Mouse (Mus musculus) midbrain, embryonic 11.5 days (tissue): ENCODE measurements around the gene Scaf4. TPM values are rescaled to one million over a fixed set of nuclear protein-coding genes. Genes with fewer than 3 reads are reported as not detected.
A peak's percentile ranks its signal among the peaks of the same experiment; 100 is the strongest.

Source experiments
- ATAC-seq: fragments of 200-750 bp; cut with Nextera tagmentation; 2 replicates; pipeline ENCODE4 v1.8.0; 2017; ENCODE audit warnings: moderate TSS enrichment, moderate library complexity; ENCODE audit not compliant: low FRiP score
- DNase-seq: peaks from one replicate; pipeline ENCODE4 v3.0.0; 2015; ENCODE audit warnings: low spot score; ENCODE audit errors: missing footprints
- H3K27ac ChIP-seq: fragments of 300-500 bp; sonication (generic); 2 replicates; pipeline ENCODE4 v1.5.1; 2014; ENCODE audit warnings: low read depth, low read length
- H3K27me3 ChIP-seq: fragments of 300-500 bp; sonication (generic); 2 replicates; pipeline ENCODE4 v1.6.1; 2014; ENCODE audit warnings: mild to moderate bottlenecking, low read length, moderate library complexity, mixed read lengths; ENCODE audit not compliant: control insufficient read depth, insufficient read depth
- H3K36me3 ChIP-seq: fragments of 300-500 bp; sonication (generic); 2 replicates; pipeline ENCODE4 v1.6.1; 2014; ENCODE audit warnings: mild to moderate bottlenecking, low read length, moderate library complexity, mixed read lengths; ENCODE audit not compliant: control insufficient read depth, insufficient read depth
- H3K4me1 ChIP-seq: fragments of 300-500 bp; sonication (generic); 2 replicates; pipeline ENCODE4 v1.6.1; 2014; ENCODE audit warnings: low read length; ENCODE audit not compliant: control insufficient read depth, insufficient read depth
- H3K4me2 ChIP-seq: fragments of 300-500 bp; sonication (generic); 2 replicates; pipeline ENCODE4 v1.6.1; 2014; ENCODE audit warnings: mild to moderate bottlenecking, moderate library complexity
- H3K4me3 ChIP-seq: fragments of 300-500 bp; sonication (generic); 2 replicates; pipeline ENCODE4 v1.5.1; 2014; ENCODE audit warnings: low read depth, low read length
- H3K9ac ChIP-seq: fragments of 300-500 bp; sonication (generic); 2 replicates; pipeline ENCODE4 v1.6.1; 2014; ENCODE audit warnings: low read length
- H3K9me3 ChIP-seq: fragments of 300-500 bp; sonication (generic); 2 replicates; pipeline ENCODE4 v1.6.1; 2016; ENCODE audit warnings: low read length; ENCODE audit not compliant: control insufficient read depth
- WGBS: fragments of 180-500 bp; shearing (Covaris S2); extraction: QIAGEN DNeasy Blood & Tissue Kit; methylation state at CpG from one replicate; pipeline ENCODE4 v1.1.7; 2014; 5-methylcytosine and 5-hydroxymethylcytosine counted together
- polyA plus RNA-seq: library from polyadenylated mRNA; unstranded; fragments of >200 nt; fragmentation: Nextera tagmentation; extraction: Ambion mirVana; gene quantifications from 2 replicates; pipeline ENCODE4 v1.2.1, GENCODE M21; 2014

The Scaf4 gene
- polyA plus RNA-seq, 1 experiment from 2014 or later, result 31.6 TPM

GRCm38 (mm10) chr16:90203226-90203962 lies 80.9 kb downstream of the Scaf4 start:
- WGBS, result 87% methylated on average over 6 of the region's 6 CpGs

GRCm38 (mm10) chr16:90202140-90202539 lies 82.2 kb downstream of the Scaf4 start:
- Histone ChIP-seq H3K36me3 (no peaks in the 10 kb centered on the region), H3K9me3 (no peaks in the 10 kb centered on the region), H3K4me2 (no peak overlapping the region), H3K4me1 (peaks cover 2% of the 10 kb centered on the region; the same call in 1 of the 2 replicates), H3K4me3 (no peak overlapping the region), H3K9ac (no peak overlapping the region), H3K27ac (no peak overlapping the region), H3K27me3 (no peaks in the 10 kb centered on the region)
- ATAC-seq (no peak), DNase-seq (peak; percentile 62)
- 82% methylated on average over 19 of the region's 19 CpGs for WGBS

More at GRCm38 (mm10) chr16:90203226-90203962, 80.9 kb downstream of the Scaf4 start:
- H3K4me1 ChIP-seq, result no peaks in the 10 kb centered on the region
- no peak for ATAC-seq
- no peak for DNase-seq
- no peak overlapping the region for H3K4me2 ChIP-seq
- no peaks in the 10 kb centered on the region for H3K27me3 ChIP-seq
- H3K36me3 ChIP-seq, result no peaks in the 10 kb centered on the region
- H3K4me3 ChIP-seq, result no peak overlapping the region
- no peak overlapping the region for H3K9ac ChIP-seq
- no peaks in the 10 kb centered on the region for H3K9me3 ChIP-seq
- no peak overlapping the region for H3K27ac ChIP-seq

- 93% methylated on average over 10 of the region's 10 CpGs for WGBS
- H3K4me2 ChIP-seq, result no peak overlapping the region
- no peaks in the 10 kb centered on the region for H3K27me3 ChIP-seq
- H3K4me1 ChIP-seq, result peaks cover 2% of the 10 kb centered on the region; the same call in 1 of the 2 replicates
- H3K9me3 ChIP-seq, result no peaks in the 10 kb centered on the region
- no peak overlapping the region for H3K9ac ChIP-seq
- ATAC-seq (no peak), DNase-seq (peak; percentile 41)
- H3K27ac ChIP-seq, result no peak overlapping the region
- no peak overlapping the region for H3K4me3 ChIP-seq
- H3K36me3 ChIP-seq, result no peaks in the 10 kb centered on the region
Observed at GRCm38 (mm10) chr16:90199174-90199573, 85.1 kb downstream of the Scaf4 start.

GRCm38 (mm10) chr16:90198626-90199025 lies 85.7 kb downstream of the Scaf4 start:
- Histone ChIP-seq H3K9me3 (no peaks in the 10 kb centered on the region), H3K4me1 (peaks cover 2% of the 10 kb centered on the region; the same call in 1 of the 2 replicates), H3K36me3 (no peaks in the 10 kb centered on the region), H3K4me2 (no peak overlapping the region), H3K27me3 (no peaks in the 10 kb centered on the region), H3K27ac (no peak overlapping the region), H3K9ac (no peak overlapping the region), H3K4me3 (no peak overlapping the region)
- 91% methylated on average over 6 of the region's 6 CpGs for WGBS
- ATAC-seq, result no peak
- peak; percentile 35 for DNase-seq

GRCm38 (mm10) chr16:90197337-90197973 lies 86.8 kb downstream of the Scaf4 start:
- ATAC-seq (peak; percentile 94), DNase-seq (peak; percentile 97)
- no peaks in the 10 kb centered on the region for H3K27me3 ChIP-seq
- peak overlapping the region; percentile 35 for H3K4me3 ChIP-seq
- H3K9me3 ChIP-seq, result no peaks in the 10 kb centered on the region
- H3K4me1 ChIP-seq, result peaks cover 2% of the 10 kb centered on the region; the same call in 1 of the 2 replicates
- H3K36me3 ChIP-seq, result no peaks in the 10 kb centered on the region
- H3K27ac ChIP-seq, result no peak overlapping the region
- H3K4me2 ChIP-seq, result peak overlapping the region; percentile 58
- WGBS, result 4% methylated on average over 22 of the region's 22 CpGs
- H3K9ac ChIP-seq, result peak overlapping the region; percentile 57

- H3K9me3 ChIP-seq, result no peaks in the 10 kb centered on the region
- H3K4me3 ChIP-seq, result no peak overlapping the region
- ATAC-seq, result no peak
- no peaks in the 10 kb centered on the region for H3K27me3 ChIP-seq
- H3K4me2 ChIP-seq, result no peak overlapping the region; the same call in 1 of the 2 replicates
- no peak overlapping the region for H3K27ac ChIP-seq
- WGBS, result 93% methylated on average over 7 of the region's 7 CpGs
- H3K9ac ChIP-seq, result no peak overlapping the region
- no peaks in the 10 kb centered on the region for H3K36me3 ChIP-seq
- H3K4me1 ChIP-seq, result peaks cover 2% of the 10 kb centered on the region; the same call in 1 of the 2 replicates
- DNase-seq, result peak; percentile 72
Observed at GRCm38 (mm10) chr16:90196688-90197240, 87.5 kb downstream of the Scaf4 start.

GRCm38 (mm10) chr16:90193719-90194118 lies 90.6 kb downstream of the Scaf4 start:
- DNase-seq (peak; percentile 12), ATAC-seq (no peak)
- H3K9ac ChIP-seq, result no peak overlapping the region
- no peaks in the 10 kb centered on the region for H3K36me3 ChIP-seq
- H3K27ac ChIP-seq, result no peak overlapping the region
- peaks cover 2% of the 10 kb centered on the region; the same call in 1 of the 2 replicates for H3K4me1 ChIP-seq
- no peaks in the 10 kb centered on the region for H3K9me3 ChIP-seq
- no peaks in the 10 kb centered on the region for H3K27me3 ChIP-seq
- no peak overlapping the region for H3K4me2 ChIP-seq
- H3K4me3 ChIP-seq, result no peak overlapping the region

GRCm38 (mm10) chr16:90191289-90191688 lies 93.0 kb downstream of the Scaf4 start:
- DNase-seq, result peak; percentile 65
- Histone ChIP-seq H3K4me1 (no peaks in the 10 kb centered on the region), H3K36me3 (no peaks in the 10 kb centered on the region), H3K9me3 (no peaks in the 10 kb centered on the region), H3K27ac (no peak overlapping the region), H3K27me3 (0 out of 2 replicates have a peak, but pooled peaks cover 2% of the 10 kb centered on the region), H3K4me3 (no peak overlapping the region), H3K4me2 (no peak overlapping the region), H3K9ac (no peak overlapping the region)
- no peak for ATAC-seq
- WGBS, result 79% methylated on average over 6 of the region's 6 CpGs

- Histone ChIP-seq H3K27ac (no peak overlapping the region), H3K36me3 (no peaks in the 10 kb centered on the region), H3K4me2 (no peak overlapping the region), H3K4me1 (no peaks in the 10 kb centered on the region), H3K27me3 (0 out of 2 replicates have a peak, but pooled peaks cover 2% of the 10 kb centered on the region), H3K9me3 (no peaks in the 10 kb centered on the region), H3K9ac (no peak overlapping the region), H3K4me3 (no peak overlapping the region)
- DNase-seq (peak; percentile 54), ATAC-seq (0 out of 2 replicates have a peak, but pooled peaks have one; percentile 38)
- WGBS, result 47% methylated on average over 13 of the region's 13 CpGs
Observed at GRCm38 (mm10) chr16:90187453-90187852, 96.8 kb downstream of the Scaf4 start.
